Mouse (Mus musculus) MEL (cell line): ENCODE data around the gene Cenpx.
"Not testable (repeated sequence)": the region's sequence is repeated elsewhere in the genome, so short reads cannot be mapped to it uniquely, and the experiment has no call there.

Source experiments
- CHD1 ChIP-seq: IDR thresholded peaks from 2 replicates; pipeline ENCODE4 v1.6.1; 2012; ENCODE audit warnings: low read depth, mild to moderate bottlenecking, inconsistent platforms, low read length, improper control_type of control experiment
- CHD2 ChIP-seq: IDR thresholded peaks from 2 replicates; pipeline ENCODE4 v1.6.1; 2011; ENCODE audit warnings: low read length, improper control_type of control experiment
- CTCF ChIP-seq, 3 experiments: IDR thresholded peaks in 2 of 3; conservative IDR thresholded peaks in 1 of 3; 2 replicates each; pipeline ENCODE4 v1.5.1; 2011 to 2012; ENCODE audit warnings: low read length in 3 of 3, low read depth in 2 of 3, mild to moderate bottlenecking in 2 of 3, improper control_type of control experiment in 1 of 3, inconsistent platforms in 1 of 3, mixed read lengths in 1 of 3, moderate library complexity in 1 of 3; ENCODE audit not compliant: control insufficient read depth in 1 of 3, insufficient read depth in 1 of 3, poor library complexity in 1 of 3, severe bottlenecking in 1 of 3
- E2F4 ChIP-seq: IDR thresholded peaks from 2 replicates; pipeline ENCODE4 v1.6.1; 2011; ENCODE audit warnings: low read depth, low read length, improper control_type of control experiment, borderline replicate concordance
- EP300 ChIP-seq, 2 experiments: IDR thresholded peaks; 2 replicates each; pipeline ENCODE4 v1.6.1; 2011; ENCODE audit warnings: improper control_type of control experiment in 2 of 2, low read length in 2 of 2, low read depth in 1 of 2, mild to moderate bottlenecking in 1 of 2
- ETS1 ChIP-seq: IDR thresholded peaks from 2 replicates; pipeline ENCODE4 v1.6.1; 2012; ENCODE audit warnings: low read depth, mild to moderate bottlenecking, inconsistent platforms, low read length, improper control_type of control experiment, moderate library complexity
- HCFC1 ChIP-seq: IDR thresholded peaks from 2 replicates; pipeline ENCODE4 v1.6.1; 2012; ENCODE audit warnings: low read depth, mild to moderate bottlenecking, inconsistent platforms, low read length, improper control_type of control experiment, moderate library complexity
- MAFK ChIP-seq: IDR thresholded peaks from 2 replicates; pipeline ENCODE4 v1.6.1; 2011; ENCODE audit warnings: low read depth, mild to moderate bottlenecking, low read length, improper control_type of control experiment, borderline replicate concordance
- MEF2A ChIP-seq: IDR thresholded peaks from 2 replicates; pipeline ENCODE4 v1.6.1; 2014; ENCODE audit warnings: low read depth, mild to moderate bottlenecking, inconsistent platforms, low read length, improper control_type of control experiment; ENCODE audit not compliant: poor library complexity, insufficient replicate concordance, severe bottlenecking; ENCODE audit errors: extremely low read depth
- NELFE ChIP-seq: IDR thresholded peaks from 2 replicates; pipeline ENCODE4 v1.6.1; 2011; ENCODE audit warnings: low read depth, low read length, improper control_type of control experiment
- POLR2A ChIP-seq, 2 experiments: IDR thresholded peaks; 2 replicates each; pipeline ENCODE4 v1.6.1; 2011 to 2012; ENCODE audit warnings: low read length in 2 of 2, mild to moderate bottlenecking in 2 of 2, control low read depth in 1 of 2, improper control_type of control experiment in 1 of 2, low read depth in 1 of 2, moderate library complexity in 1 of 2; ENCODE audit not compliant: control insufficient read depth in 1 of 2, insufficient read depth in 1 of 2, poor library complexity in 1 of 2
- RAD21 ChIP-seq: IDR thresholded peaks from 2 replicates; pipeline ENCODE4 v1.6.1; 2011; ENCODE audit warnings: mild to moderate bottlenecking, low read depth, low read length, improper control_type of control experiment
- UBTF ChIP-seq: IDR thresholded peaks from 2 replicates; pipeline ENCODE4 v1.6.1; 2012; ENCODE audit warnings: low read depth, mild to moderate bottlenecking, inconsistent platforms, low read length, improper control_type of control experiment, moderate library complexity, borderline replicate concordance; ENCODE audit not compliant: insufficient read depth

GRCm38 (mm10) chr11:120762672-120763041 is 49.1 kb upstream of the Cenpx start, which contains the start of gene Hmga1b:
- TF ChIP-seq MEF2A; ETS1; HCFC1; CTCF (IDR thresholded peaks at IDR 0.05 in 2 of 3, conservative IDR thresholded peaks at IDR 0.05 in 1 of 3; ENCODE audit: control insufficient read depth in 1 of 3, insufficient read depth in 1 of 3, low read depth in 2 of 3, low read length in 3 of 3, poor library complexity in 1 of 3, severe bottlenecking in 1 of 3); POLR2A (IDR thresholded peaks at IDR 0.05; ENCODE audit: control insufficient read depth in 1 of 2, insufficient read depth in 1 of 2, low read depth in 1 of 2, low read length in 2 of 2, poor library complexity in 1 of 2); CHD1; MAFK; EP300 (IDR thresholded peaks at IDR 0.05; ENCODE audit: low read depth in 1 of 2, low read length in 2 of 2); RAD21; E2F4; NELFE; UBTF; CHD2: not testable (repeated sequence)
